Mouse (Mus musculus) lung, postnatal 0 days (tissue): ENCODE results near the gene Cadm2.

Source experiments
- CTCF ChIP-seq: IDR thresholded peaks from 2 replicates; pipeline ENCODE4 v1.5.1; 2016; ENCODE audit warnings: antibody characterized with exemption, mild to moderate bottlenecking
- EP300 ChIP-seq: IDR thresholded peaks from 2 replicates; pipeline ENCODE4 v1.6.1; 2016; ENCODE audit warnings: antibody characterized with exemption, mild to moderate bottlenecking, control low read depth

GRCm38 (mm10) chr16:67243598-67243997, 377.1 kb downstream of the Cadm2 start:
- TF ChIP-seq CTCF (no peak), EP300 (no peak)
